Mouse (Mus musculus) layer of hippocampus, adult 6 months (tissue): ENCODE results near the gene 1110008P14Rik. TPM values are rescaled to one million over a fixed set of nuclear protein-coding genes. Genes with fewer than 3 reads are reported as not detected.

Experiments
- long read RNA-seq, 2 experiments: library from polyadenylated mRNA; unstranded; transcript quantifications; one replicate each; pipeline ENCODE4 v2.0.0; 2019 to 2020
- polyA plus RNA-seq: library from polyadenylated mRNA; unstranded; fragments of <200 nt; fragmentation: Nextera tagmentation; gene quantifications from 2 replicates; pipeline ENCODE4 v1.2.3, GENCODE M21; 2021

Gene 1110008P14Rik
- 559 and 640 TPM in 2 replicates for polyA plus RNA-seq
- long read RNA-seq, experiment 1, transcript 1110008P14Rik-201 (2 exons, 680 nt), result major isoform, 287 of 298 reads
- long read RNA-seq, experiment 1, transcript 1110008P14Rik-202 (2 exons, 2,618 nt), result minor isoform, 6 of 298 reads
- long read RNA-seq, experiment 1, partial matches to known transcripts, result 3 of 298 reads
- long read RNA-seq, experiment 1, other reads (novel, unspliced or antisense), result 2 of 298 reads
- long read RNA-seq, experiment 2, transcript 1110008P14Rik-201 (2 exons, 680 nt), result major isoform, 96 of 110 reads
- long read RNA-seq, experiment 2, partial matches to known transcripts, result 0 of 110 reads
- long read RNA-seq, experiment 2, other reads (novel, unspliced or antisense), result 13 of 110 reads

GRCm38 (mm10) chr2:32381775-32382223, at the start of gene 1110008P14Rik:
Gene 1110008P14Rik, minus strand, starts transcription at chr2:32381938.

DNA sequence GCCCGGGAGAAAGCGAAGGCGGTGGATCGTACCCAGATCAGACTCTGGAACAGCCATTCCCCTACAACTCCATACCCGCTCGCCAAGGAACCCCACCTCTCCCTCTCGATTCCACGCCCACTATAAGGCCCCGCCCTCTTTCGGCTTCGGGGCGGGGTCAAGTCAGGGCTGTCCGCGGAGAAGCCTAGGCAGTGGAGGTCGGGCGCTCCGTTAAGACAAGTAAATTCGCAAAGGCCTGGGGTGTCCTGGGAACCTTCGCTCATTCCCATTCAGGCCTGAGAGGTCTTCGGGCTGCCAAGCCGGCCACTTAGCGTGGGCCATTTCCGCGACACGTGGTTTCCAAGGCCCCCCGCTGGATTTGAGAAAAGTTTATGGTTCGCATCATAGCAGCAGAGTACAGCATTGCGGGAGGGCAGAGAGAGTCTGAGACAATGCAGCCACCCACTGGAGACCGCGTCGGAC, 13.8 kb upstream of the 1110008P14Rik start, which contains the start of gene Ptges2:
Gene Ptges2 (plus strand): TSS at position 413 of the 462 bp plus-strand sequence.

DNA sequence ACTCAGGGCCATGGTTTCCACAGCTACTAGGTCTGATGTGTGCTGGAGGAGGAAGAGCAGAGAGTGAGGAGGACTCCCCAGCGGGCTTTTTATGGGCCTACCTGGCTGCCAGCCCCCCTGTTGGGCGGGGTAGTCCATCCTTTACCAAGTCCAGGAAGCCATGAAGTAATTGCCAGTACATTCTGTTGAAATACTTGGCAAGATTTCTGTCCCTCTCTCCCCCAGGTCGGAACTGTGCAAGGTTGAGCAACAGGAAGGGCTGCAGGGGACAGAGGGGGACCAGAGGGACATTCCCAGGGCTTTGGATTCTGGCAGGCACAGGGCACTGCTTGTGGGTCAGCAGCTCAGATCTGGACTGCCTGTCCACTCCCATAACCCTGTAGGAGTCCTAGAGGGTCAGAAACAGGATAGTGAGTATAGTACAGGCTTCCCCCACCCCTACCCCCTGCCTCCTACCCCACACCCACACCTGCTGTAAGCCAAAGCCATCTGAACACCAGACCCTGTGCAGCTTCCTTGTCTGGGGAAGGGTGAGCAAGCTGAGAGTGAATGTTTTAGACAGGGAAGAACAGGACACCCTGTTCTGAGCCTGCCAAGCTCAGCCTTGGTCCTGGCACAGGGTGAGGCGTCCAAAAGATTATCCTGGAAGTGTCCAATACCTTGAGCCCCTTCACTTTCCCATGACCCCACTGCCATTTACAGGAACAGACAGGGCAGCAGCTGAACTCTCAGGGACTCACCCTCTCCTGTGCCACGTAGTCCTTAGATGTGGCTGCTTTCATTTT, 6.2 kb upstream of the 1110008P14Rik start, which contains the start of gene Lcn2:
Gene Lcn2 (minus strand): TSS at position 547 of the 785 bp plus-strand sequence.

GRCm38 (mm10) chr2:32353007-32353542, 28.7 kb downstream of the 1110008P14Rik start, which contains the start of gene Dnm1:
Gene Dnm1, minus strand, starts transcription at chr2:32353338.

DNA sequence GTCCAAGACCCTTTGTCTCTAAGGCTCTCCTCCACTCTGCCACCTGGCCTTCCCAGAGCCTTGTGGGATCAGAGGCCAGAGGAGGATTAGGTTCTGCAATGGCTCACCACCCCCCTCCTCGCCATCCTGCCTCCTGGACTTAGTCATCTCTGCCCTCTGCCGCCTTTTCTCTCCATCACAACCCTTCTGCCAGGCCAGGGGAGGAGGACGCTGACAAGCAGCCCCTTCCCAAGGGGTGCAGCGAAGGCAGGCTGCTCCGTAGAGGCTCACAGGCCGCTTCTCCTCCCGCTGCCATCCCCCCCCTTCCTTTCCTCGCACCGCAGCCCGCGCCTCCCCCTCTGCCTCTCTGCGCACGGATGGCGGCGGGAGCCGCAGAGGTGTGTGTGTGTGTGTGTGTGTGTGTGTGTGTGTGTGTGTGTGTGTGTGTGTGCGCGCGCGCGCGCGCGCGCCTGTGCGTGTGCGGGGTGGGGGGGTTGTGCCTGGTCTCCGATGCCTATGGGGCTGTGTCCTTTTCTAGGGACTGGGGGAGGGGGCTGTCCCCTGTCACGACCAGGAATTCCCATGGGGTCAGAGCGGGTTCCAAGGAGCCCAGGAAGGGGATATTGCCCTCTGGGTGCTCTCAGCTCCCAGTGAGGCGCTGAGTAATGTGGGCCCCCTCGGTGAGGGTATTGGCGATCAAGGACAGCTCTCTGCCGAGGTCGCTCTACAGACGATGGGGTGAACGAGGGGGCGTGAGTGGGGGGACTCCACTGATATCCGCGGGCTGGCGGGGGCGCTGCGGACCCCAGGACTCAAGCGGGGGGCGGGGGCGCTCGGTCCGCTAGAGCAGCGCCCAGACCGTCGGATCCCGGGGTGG, 29.4 kb downstream of the 1110008P14Rik start, which contains the start of gene Ciz1:
Gene Ciz1 (plus strand): TSS at position 177 of the 856 bp plus-strand sequence.

Other genes with a start within 250 kb of the 1110008P14Rik start
- gene Prrc2b, start 230.9 kb downstream of the 1110008P14Rik start, polyA plus RNA-seq, result 42.2 and 47.4 TPM in 2 replicates
- 10.2 and 11.4 TPM in 2 replicates for gene Pomt1, start 145.3 kb downstream of the 1110008P14Rik start, polyA plus RNA-seq
- gene Uck1, start 121.8 kb downstream of the 1110008P14Rik start, polyA plus RNA-seq, result 33.5 and 35.6 TPM in 2 replicates
- gene Golga2, start 94.6 kb downstream of the 1110008P14Rik start, polyA plus RNA-seq, result 17.8 and 22.2 TPM in 2 replicates
- gene Swi5, start 93.9 kb downstream of the 1110008P14Rik start, polyA plus RNA-seq, result 131 and 165 TPM in 2 replicates
- 19.9 and 28.4 TPM in 2 replicates for gene Ciz1, start 29.6 kb downstream of the 1110008P14Rik start, polyA plus RNA-seq
- 198 and 300 TPM in 2 replicates for gene Dnm1, start 28.6 kb downstream of the 1110008P14Rik start, polyA plus RNA-seq
- gene Lcn2, start 6.3 kb upstream of the 1110008P14Rik start, polyA plus RNA-seq, result 0.21 and 0.65 TPM in 2 replicates
- 24.8 and 25.1 TPM in 2 replicates for gene Ptges2, start 14.0 kb upstream of the 1110008P14Rik start, polyA plus RNA-seq
- gene Naif1, start 68.5 kb upstream of the 1110008P14Rik start, polyA plus RNA-seq, result 2.0 and 3.3 TPM in 2 replicates
- 27.1 and 32.0 TPM in 2 replicates for gene Slc25a25, start 69.5 kb upstream of the 1110008P14Rik start, polyA plus RNA-seq
- gene Fam102a, start 153.4 kb upstream of the 1110008P14Rik start, polyA plus RNA-seq, result 24.3 and 34.4 TPM in 2 replicates
- gene Dpm2, start 188.9 kb upstream of the 1110008P14Rik start, polyA plus RNA-seq, result 150 and 152 TPM in 2 replicates
- gene Pip5kl1, start 192.9 kb upstream of the 1110008P14Rik start, polyA plus RNA-seq, result 0.95 and 1.2 TPM in 2 replicates
- gene 9430097D07Rik, start 193.7 kb upstream of the 1110008P14Rik start, polyA plus RNA-seq, result 0.25 and 0.26 TPM in 2 replicates
- 36.2 and 41.8 TPM in 2 replicates for gene St6galnac4, start 205.2 kb upstream of the 1110008P14Rik start, polyA plus RNA-seq
- 10.3 and 11.1 TPM in 2 replicates for gene St6galnac6, start 217.8 kb upstream of the 1110008P14Rik start, polyA plus RNA-seq
- 96.4 and 102 TPM in 2 replicates for gene Ak1, start 239.8 kb upstream of the 1110008P14Rik start, polyA plus RNA-seq